Mouse (Mus musculus): ENCODE measurements around the gene Mael. TPM values are rescaled to one million over a fixed set of nuclear protein-coding genes. Genes with fewer than 3 reads are reported as not detected.

Gene Mael
- polyA plus RNA-seq, 2 experiments: not detected

- H3K4me3 ChIP-seq (ENCODE audit: insufficient read depth in 1 of 2, low read depth in 2 of 2, low read length in 2 of 2): no peak overlapping the region
- no peaks in the 10 kb centered on the region for H3K9me3 ChIP-seq (ENCODE audit: control insufficient read depth, low read length)
- no peak for TF ChIP-seq EP300 (IDR thresholded peaks at IDR 0.05; ENCODE audit: low read depth)
- no peak for TF ChIP-seq CTCF (IDR thresholded peaks at IDR 0.05; ENCODE audit: low read depth)
- H3K27me3 ChIP-seq (ENCODE audit: control insufficient read depth, insufficient read depth, low read length): no peaks in the 10 kb centered on the region
- H3K4me2 ChIP-seq (ENCODE audit: low read depth): no peak overlapping the region
- H3K27ac ChIP-seq: no peak overlapping the region
- H3K36me3 ChIP-seq (replicated peaks; ENCODE audit: control insufficient read depth, insufficient read depth, low read depth): no peaks in the 10 kb centered on the region
- H3K9ac ChIP-seq (replicated peaks): no peak overlapping the region
- no peaks in the 10 kb centered on the region for H3K4me1 ChIP-seq (replicated peaks; ENCODE audit: control insufficient read depth in 2 of 2, insufficient read depth in 2 of 2, low read length in 1 of 2)
- DNase-seq (ENCODE audit: low read depth in 3 of 3, low spot score in 3 of 3) (no peak), ATAC-seq (ENCODE audit: insufficient read depth) (no peak)
- WGBS (ENCODE audit: insufficient replicate concordance): 71% methylated on average over 3 of the region's 3 CpGs
Observed at GRCm38 (mm10) chr1:166172992-166173391, 65.6 kb downstream of the Mael start.

- no peaks in the 10 kb centered on the region for H3K36me3 ChIP-seq (replicated peaks; ENCODE audit: control insufficient read depth, insufficient read depth, low read depth)
- ATAC-seq (ENCODE audit: insufficient read depth) (no peak), DNase-seq (ENCODE audit: low read depth in 3 of 3, low spot score in 3 of 3) (no peak)
- no peaks in the 10 kb centered on the region for H3K27me3 ChIP-seq (ENCODE audit: control insufficient read depth, insufficient read depth, low read length)
- 75% methylated on average over 12 of the region's 12 CpGs for WGBS (ENCODE audit: insufficient replicate concordance)
- no peak overlapping the region for H3K27ac ChIP-seq
- no peaks in the 10 kb centered on the region for H3K4me1 ChIP-seq (replicated peaks; ENCODE audit: control insufficient read depth in 2 of 2, insufficient read depth in 2 of 2, low read length in 1 of 2)
- H3K9ac ChIP-seq (replicated peaks): no peak overlapping the region
- no peak for TF ChIP-seq EP300 (IDR thresholded peaks at IDR 0.05; ENCODE audit: low read depth)
- no peak for TF ChIP-seq CTCF (IDR thresholded peaks at IDR 0.05; ENCODE audit: low read depth)
- H3K9me3 ChIP-seq (ENCODE audit: control insufficient read depth, low read length): no peaks in the 10 kb centered on the region
- no peak overlapping the region for H3K4me2 ChIP-seq (ENCODE audit: low read depth)
- no peak overlapping the region for H3K4me3 ChIP-seq (ENCODE audit: insufficient read depth in 1 of 2, low read depth in 2 of 2, low read length in 2 of 2)
Observed at GRCm38 (mm10) chr1:166170852-166171251, 67.7 kb downstream of the Mael start.

- Histone ChIP-seq H3K4me1 (replicated peaks; ENCODE audit: control insufficient read depth in 2 of 2, insufficient read depth in 2 of 2, low read length in 1 of 2) (no peaks in the 10 kb centered on the region), H3K27ac (no peak overlapping the region), H3K9ac (replicated peaks) (no peak overlapping the region), H3K4me3 (ENCODE audit: insufficient read depth in 1 of 2, low read depth in 2 of 2, low read length in 2 of 2) (no peak overlapping the region), H3K27me3 (ENCODE audit: control insufficient read depth, insufficient read depth, low read length) (no peaks in the 10 kb centered on the region), H3K36me3 (replicated peaks; ENCODE audit: control insufficient read depth, insufficient read depth, low read depth) (no peaks in the 10 kb centered on the region), H3K9me3 (ENCODE audit: control insufficient read depth, low read length) (no peaks in the 10 kb centered on the region), H3K4me2 (ENCODE audit: low read depth) (no peak overlapping the region)
- DNase-seq (ENCODE audit: low read depth in 3 of 3, low spot score in 3 of 3) (no peak), ATAC-seq (ENCODE audit: insufficient read depth) (no peak)
- WGBS (ENCODE audit: insufficient replicate concordance): 64% methylated on average over 7 of the region's 7 CpGs
- TF ChIP-seq CTCF (IDR thresholded peaks at IDR 0.05; ENCODE audit: low read depth) (no peak), EP300 (IDR thresholded peaks at IDR 0.05; ENCODE audit: low read depth) (no peak)
Observed at GRCm38 (mm10) chr1:166169713-166170112, 68.8 kb downstream of the Mael start.

GRCm38 (mm10) chr1:166168017-166168416 lies 70.5 kb downstream of the Mael start:
- Histone ChIP-seq H3K27me3 (ENCODE audit: control insufficient read depth, insufficient read depth, low read length) (no peaks in the 10 kb centered on the region), H3K9me3 (ENCODE audit: control insufficient read depth, low read length) (no peaks in the 10 kb centered on the region), H3K4me2 (ENCODE audit: low read depth) (no peak overlapping the region), H3K4me1 (replicated peaks; ENCODE audit: control insufficient read depth in 2 of 2, insufficient read depth in 2 of 2, low read length in 1 of 2) (no peaks in the 10 kb centered on the region), H3K36me3 (replicated peaks; ENCODE audit: control insufficient read depth, insufficient read depth, low read depth) (no peaks in the 10 kb centered on the region), H3K4me3 (ENCODE audit: insufficient read depth in 1 of 2, low read depth in 2 of 2, low read length in 2 of 2) (no peak overlapping the region), H3K9ac (replicated peaks) (no peak overlapping the region), H3K27ac (no peak overlapping the region)
- ATAC-seq (ENCODE audit: insufficient read depth): no peak
- WGBS (ENCODE audit: insufficient replicate concordance): 75% methylated on average over 7 of the region's 7 CpGs
- DNase-seq (ENCODE audit: low read depth in 3 of 3, low spot score in 3 of 3): no peak
- TF ChIP-seq EP300 (IDR thresholded peaks at IDR 0.05; ENCODE audit: low read depth) (no peak), CTCF (IDR thresholded peaks at IDR 0.05; ENCODE audit: low read depth) (no peak)

GRCm38 (mm10) chr1:166167405-166167804 lies 71.1 kb downstream of the Mael start:
- ATAC-seq (ENCODE audit: insufficient read depth) (no peak; the same call in 1 of the 2 replicates), DNase-seq (ENCODE audit: low read depth in 3 of 3, low spot score in 3 of 3) (no peak)
- no peak overlapping the region for H3K9ac ChIP-seq (replicated peaks)
- no peak for TF ChIP-seq CTCF (IDR thresholded peaks at IDR 0.05; ENCODE audit: low read depth)
- WGBS (ENCODE audit: insufficient replicate concordance): 50% methylated on average over 4 of the region's 4 CpGs
- H3K4me3 ChIP-seq (ENCODE audit: insufficient read depth in 1 of 2, low read depth in 2 of 2, low read length in 2 of 2): no peak overlapping the region
- no peak overlapping the region for H3K27ac ChIP-seq
- no peaks in the 10 kb centered on the region for H3K4me1 ChIP-seq (replicated peaks; ENCODE audit: control insufficient read depth in 2 of 2, insufficient read depth in 2 of 2, low read length in 1 of 2)
- no peak overlapping the region for H3K4me2 ChIP-seq (ENCODE audit: low read depth)
- no peaks in the 10 kb centered on the region for H3K27me3 ChIP-seq (ENCODE audit: control insufficient read depth, insufficient read depth, low read length)
- no peaks in the 10 kb centered on the region for H3K36me3 ChIP-seq (replicated peaks; ENCODE audit: control insufficient read depth, insufficient read depth, low read depth)
- H3K9me3 ChIP-seq (ENCODE audit: control insufficient read depth, low read length): no peaks in the 10 kb centered on the region

Data from liver, embryonic 14.5 days (tissue).